Mouse (Mus musculus) spleen, embryonic (tissue): Measurements from ENCODE around the gene Rnase4.

Experiments used
- CTCF ChIA-PET: fragments of 350-600 bp; sonication (Branson Sonifier 250); formaldehyde crosslinking; loops from one replicate; lab custom pipeline; 2022; lab: Charles Lee

Gene Rnase4

GRCm38 (mm10) chr14:51090921-51091900 lies at the start of gene Rnase4, which contains the start of gene Ang:
TSS of gene Rnase4 (plus strand) at chr14:51091077.
TSS of gene Ang (plus strand) at chr14:51091150.
- CTCF ChIA-PET: interaction anchor here (1.4 kb wide), 1 partner anchor 27 kb away, joined by 3 read pairs; no protein-coding TSS in a partner anchor

- CTCF ChIA-PET: no interaction called here
These were observed 49.1 kb upstream of the Rnase4 start, which contains the start of gene Rnase9 for GRCm38 (mm10) chr14:51041769-51042168. TSS of gene Rnase9 (minus strand) at chr14:51041869.

- CTCF ChIA-PET: no interaction called here
These were observed 43.0 kb upstream of the Rnase4 start for GRCm38 (mm10) chr14:51047846-51048245.

GRCm38 (mm10) chr14:51050063-51050462 lies 40.8 kb upstream of the Rnase4 start, which contains the start of gene Rnase11:
TSS of gene Rnase11 (minus strand) at chr14:51050163.
- CTCF ChIA-PET: no interaction called here

GRCm38 (mm10) chr14:51051941-51052340 lies 38.9 kb upstream of the Rnase4 start:
- CTCF ChIA-PET: no interaction called here

GRCm38 (mm10) chr14:51053176-51053575 lies 37.7 kb upstream of the Rnase4 start:
- CTCF ChIA-PET: no interaction called here

- CTCF ChIA-PET: interaction anchor here (0.9 kb wide), 1 partner anchor 34 kb away, joined by 4 read pairs; no protein-coding TSS in a partner anchor
These were observed 36.3 kb upstream of the Rnase4 start for GRCm38 (mm10) chr14:51054243-51055237.

GRCm38 (mm10) chr14:51057401-51057831 lies 33.5 kb upstream of the Rnase4 start, which contains the start of gene Rnase12:
TSS of gene Rnase12 (minus strand) at chr14:51057661.
- CTCF ChIA-PET: no interaction called here

- CTCF ChIA-PET: no interaction called here
These were observed 30.1 kb upstream of the Rnase4 start for GRCm38 (mm10) chr14:51060761-51061160.

- CTCF ChIA-PET: no interaction called here
These were observed 21.9 kb upstream of the Rnase4 start for GRCm38 (mm10) chr14:51068956-51069355.

GRCm38 (mm10) chr14:51069617-51070016 lies 21.3 kb upstream of the Rnase4 start:
- CTCF ChIA-PET: no interaction called here

- CTCF ChIA-PET: no interaction called here
These were observed 16.5 kb upstream of the Rnase4 start, which contains the start of gene Olfr750 for GRCm38 (mm10) chr14:51074335-51074734. TSS of gene Olfr750 (minus strand) at chr14:51074435.

- CTCF ChIA-PET: no interaction called here
These were observed 11.7 kb upstream of the Rnase4 start for GRCm38 (mm10) chr14:51079180-51079579.

- CTCF ChIA-PET: interaction anchor here (0.5 kb wide), 1 partner anchor 157 kb away, joined by 6 read pairs; no protein-coding TSS in a partner anchor
These were observed 9.8 kb upstream of the Rnase4 start for GRCm38 (mm10) chr14:51081035-51081434.

- CTCF ChIA-PET: interaction anchor here (0.8 to 1.4 kb wide), 2 partner anchors 16 to 18 kb away, joined by 4 to 5 read pairs; no protein-coding TSS in a partner anchor
These were observed 8.0 kb upstream of the Rnase4 start for GRCm38 (mm10) chr14:51082599-51083581.

GRCm38 (mm10) chr14:51083805-51084204 lies 7.1 kb upstream of the Rnase4 start:
- CTCF ChIA-PET: interaction anchor here (1.4 kb wide), 1 partner anchor 17 kb away, joined by 4 read pairs; no protein-coding TSS in a partner anchor

GRCm38 (mm10) chr14:51085086-51085485 lies 5.8 kb upstream of the Rnase4 start:
- CTCF ChIA-PET: no interaction called here

- CTCF ChIA-PET: no interaction called here
These were observed 5.0 kb upstream of the Rnase4 start for GRCm38 (mm10) chr14:51085911-51086310.

- CTCF ChIA-PET: interaction anchor here (1.0 kb wide), 1 partner anchor 21 kb away, joined by 4 read pairs; no protein-coding TSS in a partner anchor
These were observed 3.1 kb upstream of the Rnase4 start for GRCm38 (mm10) chr14:51087762-51088161.
